9 mouse cellular contexts compared by ENCODE assay signal in genomic region chr2:118846246-118846645, GRCm38 (mm10). TPM values are rescaled to one million over a fixed set of nuclear protein-coding genes. Genes with fewer than 3 reads are reported as not detected.
DNase-seq lines count a peak whose midpoint lies in the region; TF ChIP-seq lines count a peak whose summit lies in the region.
"Had no signal": no experiment of that assay in that cellular context is flagged by ENCODE, and none has a peak within 500 bp of the region (broad histone marks: within the 10 kb centered on the region; RNA-seq: fewer than 3 reads in every experiment).

No protein-coding gene starts in this region.

- 28% methylated on average over 7 of the region's 7 CpGs for WGBS in liver, adult 2 months

- TF ChIP-seq CTCF in liver, adult 2 months (IDR thresholded peaks at IDR 0.05; ENCODE audit: low read depth, low read length) = no peak

- no peak overlapping the region for H3K9ac ChIP-seq in liver, adult 2 months (ENCODE audit: low read depth, low read length)
- H3K9ac ChIP-seq: embryonic facial prominence, embryonic 12.5 days had no signal

- no peaks in the 10 kb centered on the region for H3K79me2 ChIP-seq in liver, adult 2 months (ENCODE audit: control insufficient read depth, insufficient read depth, low read length)

- no peak overlapping the region for H3K27ac ChIP-seq in liver, adult 2 months (replicated peaks; ENCODE audit: insufficient read depth, low read depth, low read length)
- H3K27ac ChIP-seq: embryonic facial prominence, embryonic 12.5 days had no signal

- H3K27me3 ChIP-seq in liver, adult 2 months (ENCODE audit: control insufficient read depth, insufficient read depth, low read length) = no peaks in the 10 kb centered on the region
- H3K27me3 ChIP-seq: embryonic facial prominence, embryonic 12.5 days had no signal

- H3K36me3 ChIP-seq in liver, adult 2 months (ENCODE audit: control insufficient read depth, insufficient read depth, low read length) = no peaks in the 10 kb centered on the region
- H3K36me3 ChIP-seq: embryonic facial prominence, embryonic 12.5 days had no signal

- H3K4me1 ChIP-seq in liver, adult 2 months (ENCODE audit: control insufficient read depth, insufficient read depth, low read length) = peaks cover 5% of the 10 kb centered on the region; the same call in 1 of the 2 replicates
- H3K4me1 ChIP-seq: embryonic facial prominence, embryonic 12.5 days had no signal

- TF ChIP-seq POLR2A in liver, adult 2 months (IDR thresholded peaks at IDR 0.05; ENCODE audit: extremely low read depth, insufficient read depth, low read length) = no peak

- DNase-seq in cerebellum, postnatal 14 days = peak; percentile 75 to 78
- DNase-seq in cerebellum, adult 18-20 months = no peak
- DNase-seq in right cerebral cortex, postnatal 14 days = peak; percentile 14
- DNase-seq in right cerebral cortex, adult 2 months (ENCODE audit: low spot score in 2 of 2) = no peak
- DNase-seq in liver, adult 2 months (ENCODE audit: extremely low read depth, low read depth, low spot score) = peak; percentile 85
- peak; percentile 88 for DNase-seq in thymus, postnatal 4 days
- DNase-seq in heart, adult 11 months = no peak
- DNase-seq in right cerebral cortex, postnatal 25 days = no peak

- no peak overlapping the region for H3K4me3 ChIP-seq in liver, adult 2 months (ENCODE audit: insufficient read depth, low read depth, low read length)
- H3K4me3 ChIP-seq: embryonic facial prominence, embryonic 12.5 days had no signal

RNA-seq across cellular contexts. Expression of gene Ivd, which starts 15.5 kb away (rescaled TPM):
- total RNA-seq in liver, adult 2 months (2014; rRNA removed) = 127 and 146 TPM in 2 replicates
- 146 and 216 TPM in 2 replicates for polyA plus RNA-seq in liver, adult 2 months (2012; rRNA removed)

RNA-seq across cellular contexts. Expression of gene Knstrn, which starts 32.4 kb away (rescaled TPM):
- total RNA-seq in liver, adult 2 months (2014; rRNA removed) = 0.83 and 2.7 TPM in 2 replicates
- polyA plus RNA-seq in liver, adult 2 months (2012; rRNA removed) = 0.11 and 0.22 TPM in 2 replicates

RNA-seq across cellular contexts. Expression of gene Bahd1, which starts 53.9 kb away (rescaled TPM):
- 2.3 and 3.1 TPM in 2 replicates for total RNA-seq in liver, adult 2 months (2014; rRNA removed)
- polyA plus RNA-seq in liver, adult 2 months (2012; rRNA removed) = 5.8 and 6.3 TPM in 2 replicates

Comparison
In these comparisons a context has a peak if more than half of its experiments do, and no peak if none do; other contexts are left out.
1. DNase-seq: peak in cerebellum, postnatal 14 days (2 of 2), right cerebral cortex, postnatal 14 days (single experiment), liver, adult 2 months (single experiment) and thymus, postnatal 4 days (single experiment); none in cerebellum, adult 18-20 months (0 of 2), right cerebral cortex, adult 2 months (0 of 2), heart, adult 11 months (single experiment) and right cerebral cortex, postnatal 25 days (single experiment).